Mouse (Mus musculus) olfactory bulb, adult 2 months (tissue): ENCODE results near the gene Slco4c1. TPM values are rescaled to one million over a fixed set of nuclear protein-coding genes. Genes with fewer than 3 reads are reported as not detected.

Experiments
- H3K27ac ChIP-seq: fragments of 200-500 bp; 2 replicates; pipeline ENCODE4 v1.5.1; 2012; ENCODE audit warnings: low read depth, low read length; ENCODE audit not compliant: insufficient read depth
- H3K4me1 ChIP-seq: fragments of 200-500 bp; 2 replicates; pipeline ENCODE4 v1.6.1; 2012; ENCODE audit warnings: low read length; ENCODE audit not compliant: control insufficient read depth, insufficient read depth
- H3K4me3 ChIP-seq: fragments of 200-500 bp; 2 replicates; pipeline ENCODE4 v1.5.1; 2012; ENCODE audit warnings: mild to moderate bottlenecking, low read depth, low read length, moderate library complexity; ENCODE audit not compliant: insufficient read depth
- CTCF ChIP-seq: fragments of 200-500 bp; IDR thresholded peaks from 2 replicates; pipeline ENCODE4 v1.5.1; 2012; ENCODE audit warnings: low read depth, mild to moderate bottlenecking, low read length, moderate library complexity; ENCODE audit not compliant: insufficient read depth
- POLR2A ChIP-seq: fragments of 200-500 bp; IDR thresholded peaks from 2 replicates; pipeline ENCODE4 v1.6.1; 2012; ENCODE audit warnings: mild to moderate bottlenecking, low read depth, low read length, moderate library complexity; ENCODE audit not compliant: insufficient read depth
- WGBS: fragments of 180-500 bp; shearing (Covaris S2); methylation state at CpG from one replicate; pipeline ENCODE4 v1.1.7; 2018; 5-methylcytosine and 5-hydroxymethylcytosine counted together
- polyA plus RNA-seq: library from polyadenylated mRNA; stranded (reverse); fragments of >200 nt; gene quantifications from 2 replicates; pipeline ENCODE4 v1.2.4, GENCODE M21; 2012; ENCODE audit warnings: low replicate concordance; ENCODE audit not compliant: missing spikeins, insufficient read depth, insufficient read length

Gene Slco4c1
- polyA plus RNA-seq, 1 experiment = not detected

DNA sequence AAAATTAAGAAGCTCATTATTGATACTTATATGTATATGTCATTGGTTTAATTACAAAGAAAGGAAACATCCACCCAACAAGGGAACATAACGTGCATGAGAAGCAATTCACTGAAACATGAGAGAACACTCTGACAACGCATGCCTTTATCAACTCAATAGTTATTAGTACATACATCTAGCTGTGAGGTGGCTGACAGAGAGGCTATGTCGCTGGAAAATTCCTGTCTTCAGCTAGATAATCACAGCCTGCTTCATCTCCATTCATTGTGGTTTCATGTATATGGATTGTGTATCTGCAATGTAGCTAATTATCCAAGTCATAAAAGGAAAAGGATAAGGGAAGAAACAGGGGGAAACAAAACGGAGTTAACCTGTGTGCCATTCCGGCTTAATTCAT is 77.7 kb downstream of the Slco4c1 start:
- Histone ChIP-seq H3K4me3 (no peak overlapping the region), H3K27ac (no peak overlapping the region), H3K4me1 (no peaks in the 10 kb centered on the region)
- WGBS = 64% methylated on average over 5 of the region's 5 CpGs
- TF ChIP-seq CTCF (no peak), POLR2A (no peak)

DNA sequence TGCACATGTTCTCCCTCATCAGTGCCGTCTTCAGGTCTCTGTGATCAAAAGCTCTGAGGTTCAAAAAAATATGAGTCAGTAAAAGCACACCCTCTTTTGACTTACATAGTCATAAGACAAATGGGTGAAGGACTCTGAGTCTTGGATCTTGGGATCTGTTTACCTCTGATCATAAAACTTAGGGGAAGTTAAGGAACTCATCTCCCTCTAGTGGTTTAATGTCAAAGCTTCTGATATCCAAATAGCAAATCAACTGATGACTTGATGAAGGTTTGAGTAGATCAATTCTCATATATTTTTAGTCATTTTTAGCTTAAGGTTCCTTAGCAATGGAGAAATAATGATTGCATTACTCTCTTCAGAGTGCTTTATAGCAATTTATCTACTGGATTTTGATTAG is 82.7 kb downstream of the Slco4c1 start:
- Histone ChIP-seq H3K27ac (no peak overlapping the region), H3K4me1 (no peaks in the 10 kb centered on the region), H3K4me3 (no peak overlapping the region)
- WGBS = 97% methylated on average over 1 of the region's 1 CpGs
- TF ChIP-seq CTCF = no peak
- no peak for TF ChIP-seq POLR2A

DNA sequence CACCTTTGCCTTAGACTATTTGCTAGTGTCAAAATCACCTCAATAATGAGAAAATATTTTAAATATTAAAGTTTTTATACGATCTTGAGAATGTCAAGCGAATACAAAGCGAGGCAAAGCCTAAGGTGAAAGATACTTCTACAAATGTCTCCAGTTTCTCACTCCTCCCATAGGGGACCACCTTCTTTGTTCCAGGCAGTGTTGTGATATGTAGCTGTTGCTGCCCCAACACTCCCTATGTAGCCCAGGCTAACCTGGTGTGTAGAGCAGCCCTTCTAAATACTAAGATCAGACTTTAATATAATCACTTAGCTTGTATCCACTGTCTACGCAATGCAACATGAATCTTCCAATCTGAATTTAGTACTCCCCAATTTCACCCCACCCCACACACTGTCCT is 97.8 kb downstream of the Slco4c1 start:
- Histone ChIP-seq H3K4me3 (no peak overlapping the region), H3K27ac (no peak overlapping the region), H3K4me1 (no peaks in the 10 kb centered on the region)
- TF ChIP-seq CTCF (no peak), POLR2A (no peak)
- 97% methylated on average over 4 of the region's 4 CpGs for WGBS

GRCm38 (mm10) chr1:96773712-96774111 is 98.3 kb downstream of the Slco4c1 start:
- Histone ChIP-seq H3K27ac (no peak overlapping the region), H3K4me1 (no peaks in the 10 kb centered on the region), H3K4me3 (no peak overlapping the region)
- 34% methylated on average over 5 of the region's 5 CpGs for WGBS
- TF ChIP-seq CTCF (no peak), POLR2A (no peak)

DNA sequence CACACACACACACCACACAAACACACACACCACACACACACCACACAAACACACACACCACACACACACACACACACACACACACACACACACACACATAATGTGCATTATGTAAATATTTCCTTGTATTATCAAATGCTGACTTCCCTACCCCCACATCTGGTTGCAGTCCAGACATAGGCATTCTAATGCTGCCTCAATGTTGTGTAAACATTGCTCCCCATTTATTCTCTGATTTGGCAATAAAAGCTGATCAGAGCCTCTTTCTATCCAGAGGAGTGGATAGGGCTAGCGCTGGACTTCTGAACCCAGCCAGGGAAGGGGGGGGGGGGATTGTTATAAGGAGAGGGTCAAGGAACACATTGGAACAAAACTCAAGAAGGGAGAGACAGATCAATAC is 101.7 kb downstream of the Slco4c1 start:
- TF ChIP-seq CTCF = no peak
- no peak for TF ChIP-seq POLR2A
- WGBS = 72% methylated on average over 1 of the region's 1 CpGs
- Histone ChIP-seq H3K4me3 (no peak overlapping the region), H3K4me1 (no peaks in the 10 kb centered on the region), H3K27ac (no peak overlapping the region)

DNA sequence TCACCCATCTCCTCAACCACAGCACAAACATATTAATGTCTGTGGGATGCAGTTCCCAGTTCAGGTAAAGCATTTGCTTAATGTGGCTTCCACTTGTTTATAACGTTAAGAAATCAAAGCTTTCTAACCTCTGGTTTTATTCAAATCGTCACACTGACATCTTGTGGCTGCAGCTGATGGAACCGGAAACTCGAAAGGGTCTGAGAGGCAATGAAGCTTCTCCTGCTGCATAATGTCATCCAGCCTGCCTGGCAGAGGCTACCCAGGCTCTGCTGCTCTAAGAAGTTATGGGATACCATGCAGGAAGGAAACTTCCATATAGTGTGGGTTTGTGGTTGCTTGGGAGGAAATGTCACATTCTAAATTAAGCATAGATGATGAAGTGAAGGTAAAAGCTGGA is 103.7 kb downstream of the Slco4c1 start:
- 12% methylated on average over 4 of the region's 4 CpGs for WGBS
- no peak overlapping the region for H3K27ac ChIP-seq
- no peak for TF ChIP-seq CTCF
- TF ChIP-seq POLR2A = no peak
- H3K4me1 ChIP-seq = no peaks in the 10 kb centered on the region
- no peak overlapping the region for H3K4me3 ChIP-seq

DNA sequence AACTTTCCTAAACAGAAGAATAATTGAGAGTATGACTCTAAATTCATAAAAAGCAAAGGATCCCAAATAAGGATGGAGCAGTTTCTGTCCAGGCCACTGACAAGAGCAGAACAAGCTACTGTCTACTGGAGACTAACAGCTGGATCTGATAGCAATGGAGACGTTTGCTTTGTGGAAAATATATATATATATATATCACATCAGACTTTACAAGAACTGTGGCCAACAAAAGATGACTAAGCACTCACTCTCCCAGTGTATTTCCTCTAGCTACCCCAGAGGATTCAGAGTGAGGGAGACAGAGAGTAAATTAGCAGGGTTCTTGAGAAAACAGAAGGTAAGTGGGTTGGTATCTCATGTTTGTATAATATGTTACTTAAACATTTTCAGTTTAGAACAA is 105.4 kb downstream of the Slco4c1 start:
- Histone ChIP-seq H3K4me1 (no peaks in the 10 kb centered on the region), H3K4me3 (no peak overlapping the region), H3K27ac (no peak overlapping the region)
- 28% methylated on average over 1 of the region's 1 CpGs for WGBS
- TF ChIP-seq POLR2A = no peak
- no peak for TF ChIP-seq CTCF
